Mouse (Mus musculus) R1 (cell line): ENCODE measurements around the gene Lpar2.

Experiments used
- DNase-seq: peaks from one replicate; pipeline ENCODE4 v3.0.0-alpha.2; 2018; ENCODE audit warnings: low read depth, low spot score

Lpar2 gene

DNA sequence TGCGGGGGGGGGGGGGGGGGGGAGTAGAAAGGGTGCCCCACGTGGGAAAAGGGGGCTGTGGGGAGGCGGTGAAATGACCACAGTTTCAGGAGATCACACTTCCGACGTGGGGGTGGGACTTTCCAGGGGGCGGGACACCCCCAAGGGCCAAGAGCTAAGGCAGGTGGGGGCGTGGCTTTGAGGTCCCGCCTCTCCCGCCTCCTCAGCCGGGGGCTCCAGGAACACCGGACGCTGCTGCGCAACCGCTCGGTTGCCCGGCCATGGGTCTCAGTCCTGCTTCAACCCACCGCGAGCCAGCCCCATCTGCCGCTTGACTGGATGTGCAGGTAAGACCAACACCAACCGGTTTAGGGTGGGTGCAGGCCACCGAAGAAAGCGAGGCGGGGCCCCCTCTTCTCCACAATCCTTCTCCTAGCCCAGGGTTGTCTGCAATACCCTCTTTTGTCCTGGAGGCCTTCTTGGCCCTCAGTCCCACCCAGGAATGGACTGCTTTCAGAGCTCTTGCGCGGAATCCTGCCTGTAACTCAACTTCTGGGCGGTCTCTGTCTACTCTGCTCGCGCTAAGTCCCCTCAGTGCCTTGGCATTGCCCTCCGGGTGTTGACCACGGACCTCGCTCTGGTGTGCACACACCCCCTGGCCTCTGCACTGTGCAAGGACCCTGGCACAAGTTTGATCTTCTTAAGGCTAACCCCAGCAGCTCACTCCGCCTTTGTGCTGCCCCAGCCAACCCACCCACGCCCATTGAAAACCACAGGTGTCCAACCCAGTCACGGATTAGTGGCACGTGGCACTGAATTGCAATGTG is at the start of gene Lpar2:
Gene Lpar2, plus strand, starts transcription at position 44 of the 806 bp plus-strand sequence.
- DNase-seq: peak; percentile 85

DNA sequence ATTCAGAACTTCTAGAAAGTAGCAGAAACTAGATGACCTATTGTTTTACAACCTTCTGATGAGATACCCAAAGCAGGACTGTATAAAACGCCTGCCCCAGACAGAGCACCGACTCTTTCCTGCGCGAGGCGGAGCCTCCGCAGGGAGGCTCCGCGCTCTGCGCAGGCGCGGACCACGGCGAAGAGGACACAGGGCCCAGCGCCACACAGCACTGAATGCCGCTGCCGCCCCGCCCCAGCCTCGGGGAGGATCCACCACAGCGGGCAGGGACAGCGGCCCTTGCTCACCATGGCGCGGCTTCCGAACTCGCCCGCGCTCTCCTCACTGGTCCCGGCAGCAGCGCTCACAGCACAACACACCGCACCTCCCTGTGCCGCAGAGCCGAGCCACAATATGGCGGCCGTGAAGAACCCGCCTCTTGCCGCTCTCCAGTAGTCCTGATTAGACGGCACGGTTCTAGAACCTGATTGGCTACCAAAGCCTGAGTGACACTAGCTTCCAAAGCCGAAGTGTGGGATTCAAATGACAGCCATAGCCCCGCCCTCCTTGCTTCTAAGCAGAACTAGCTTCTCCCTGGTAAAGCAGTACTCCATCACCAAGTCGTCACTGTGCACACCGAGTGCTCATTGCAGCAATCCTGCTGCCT is 47.6 kb upstream of the Lpar2 start, which contains the start of gene Gm20422:
Gene Gm20422, minus strand, starts transcription at position 384 of the 646 bp plus-strand sequence.
- peak; percentile 100 for DNase-seq

DNA sequence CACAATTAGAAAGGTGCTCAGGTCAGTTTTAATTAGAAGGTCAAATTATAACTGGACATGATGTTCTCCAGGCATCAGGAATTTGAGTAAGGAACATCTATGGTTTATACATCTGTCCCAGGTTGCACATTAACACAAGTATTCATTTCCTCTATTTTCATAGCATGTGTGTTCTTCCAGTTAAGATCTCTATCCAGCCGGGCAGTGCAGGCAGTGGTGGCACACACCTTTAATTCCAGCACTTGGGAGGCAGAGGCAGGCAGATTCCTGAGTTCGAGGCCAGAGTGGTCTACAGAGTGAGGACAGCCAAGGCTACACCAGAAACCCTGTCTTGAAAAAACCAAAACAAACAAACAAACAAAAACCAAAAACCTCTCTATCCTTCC is 47.1 kb upstream of the Lpar2 start:
- DNase-seq: no peak

- peak; percentile 80 for DNase-seq
Measured at GRCm38 (mm10) chr8:69777111-69777510, 45.1 kb upstream of the Lpar2 start.

GRCm38 (mm10) chr8:69789105-69789504 is 33.1 kb upstream of the Lpar2 start:
- DNase-seq: no peak

DNA sequence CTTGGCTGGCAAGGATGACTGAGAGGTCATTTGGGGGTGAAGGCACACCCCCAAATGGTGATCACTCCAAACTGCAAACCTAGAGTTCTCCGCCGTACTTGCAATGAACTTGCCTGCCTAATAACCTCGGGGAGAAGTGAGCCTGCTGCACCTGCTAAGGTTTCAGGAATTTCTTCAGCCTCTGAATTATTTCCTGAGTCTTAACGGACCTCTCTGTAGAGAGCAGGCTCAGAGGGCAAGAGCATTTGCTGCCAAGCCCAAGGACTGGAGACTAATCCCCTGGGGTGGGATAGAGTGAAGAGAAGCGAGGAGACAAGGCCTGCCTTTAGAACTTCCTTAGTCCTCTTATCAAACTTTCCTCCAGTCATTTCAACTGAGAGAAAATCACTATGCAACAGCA is 32.5 kb upstream of the Lpar2 start:
- peak; percentile 19 for DNase-seq

- DNase-seq: no peak
Measured at GRCm38 (mm10) chr8:69790364-69790763, 31.9 kb upstream of the Lpar2 start.

DNA sequence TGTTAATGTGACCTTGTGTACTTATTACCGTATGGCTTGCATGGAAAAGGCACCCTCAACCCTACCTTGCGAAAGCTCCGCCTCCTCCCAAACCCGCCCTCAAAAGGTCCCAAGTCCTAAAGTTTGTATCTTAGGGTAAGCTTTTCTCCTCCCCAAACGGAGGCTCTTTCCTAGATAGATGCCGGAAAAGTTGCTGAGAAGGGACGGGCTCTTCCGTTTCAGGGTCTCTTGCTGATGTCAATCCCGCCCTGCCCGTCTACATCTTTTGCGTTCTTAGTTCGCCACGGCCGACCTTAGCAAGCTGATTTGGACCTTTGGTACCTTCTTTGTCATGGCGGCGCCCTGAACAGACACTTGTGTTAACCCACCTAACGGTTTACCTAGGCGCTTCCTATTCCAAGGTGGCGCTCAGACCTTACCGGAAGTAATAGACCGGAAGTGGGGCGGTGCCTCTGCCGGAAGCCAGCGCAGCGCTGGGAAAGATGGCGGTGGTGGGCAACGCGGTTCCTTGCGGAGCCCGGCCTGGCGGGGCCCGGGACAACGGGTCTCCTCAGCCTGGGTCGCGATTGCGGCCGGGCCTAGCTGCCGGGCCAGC is 31.4 kb upstream of the Lpar2 start, which contains the start of the genes Atp13a1 and Zfp866:
Gene Atp13a1, plus strand, starts transcription at position 391 of the 595 bp plus-strand sequence.
Gene Zfp866, minus strand, starts transcription at position 406 of the 595 bp plus-strand sequence.
- DNase-seq: peak; percentile 97

- peak; percentile 69 for DNase-seq
Measured at GRCm38 (mm10) chr8:69791415-69792068, 30.7 kb upstream of the Lpar2 start.

DNA sequence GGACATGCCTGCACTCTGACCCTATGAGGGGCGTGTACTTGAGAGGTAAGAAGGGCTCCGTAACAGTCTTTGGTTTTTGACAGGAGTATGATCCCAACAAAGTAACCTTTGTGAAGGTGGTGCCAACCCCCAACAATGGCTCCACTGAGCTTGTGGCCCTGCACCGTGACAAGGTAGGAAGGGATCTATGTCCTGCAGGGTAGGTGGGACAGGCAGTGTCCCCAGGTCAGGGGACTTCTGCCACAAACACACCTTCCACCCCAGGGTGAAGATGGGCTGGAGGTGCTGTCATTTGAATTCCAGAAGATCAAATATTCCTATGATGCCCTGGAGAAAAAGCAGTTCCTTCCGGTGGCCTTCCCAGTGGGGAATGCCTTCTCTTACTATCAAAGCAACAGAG is 28.6 kb upstream of the Lpar2 start:
- no peak for DNase-seq

DNA sequence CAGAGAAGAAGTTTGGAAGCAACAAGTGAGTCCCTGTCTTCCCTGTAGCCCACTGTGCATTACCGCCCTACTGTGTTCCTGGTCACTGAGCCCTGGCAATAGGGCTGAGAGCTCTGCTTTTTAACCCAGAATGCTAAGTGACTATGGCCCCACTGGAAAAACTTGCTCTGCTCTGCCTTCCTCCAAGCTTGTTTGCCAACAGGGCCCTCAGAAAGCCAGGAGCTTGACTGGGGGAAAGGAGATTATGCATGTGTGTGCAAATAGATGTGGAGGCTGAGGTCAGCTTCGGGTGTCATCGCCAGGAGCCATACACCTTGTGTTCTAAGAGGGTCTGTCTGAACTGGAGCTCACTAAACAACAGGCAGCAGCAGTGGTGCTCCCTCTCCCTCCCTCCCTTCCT is 28.1 kb upstream of the Lpar2 start:
- no peak for DNase-seq

DNA sequence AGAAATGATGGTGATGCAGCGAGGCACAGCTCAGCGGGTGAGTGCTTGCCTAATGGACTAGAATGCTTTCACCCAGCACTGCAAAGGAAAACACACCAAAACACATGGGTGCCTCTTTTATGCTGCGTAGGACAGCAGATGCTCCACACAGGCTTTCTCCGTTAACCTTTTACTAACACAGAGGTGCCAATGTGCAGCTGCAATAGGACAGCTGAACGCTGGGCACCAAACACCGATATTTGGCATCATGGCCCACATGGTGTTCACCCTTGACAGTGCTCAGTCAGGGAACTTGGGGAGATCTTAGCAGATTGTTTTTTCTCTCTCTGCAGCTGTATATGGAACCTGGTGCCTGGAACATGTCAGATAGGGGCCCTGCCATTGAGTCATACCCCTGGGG is 27.3 kb upstream of the Lpar2 start:
- DNase-seq: no peak

GRCm38 (mm10) chr8:69796721-69797345 is 25.4 kb upstream of the Lpar2 start:
- no peak for DNase-seq

DNA sequence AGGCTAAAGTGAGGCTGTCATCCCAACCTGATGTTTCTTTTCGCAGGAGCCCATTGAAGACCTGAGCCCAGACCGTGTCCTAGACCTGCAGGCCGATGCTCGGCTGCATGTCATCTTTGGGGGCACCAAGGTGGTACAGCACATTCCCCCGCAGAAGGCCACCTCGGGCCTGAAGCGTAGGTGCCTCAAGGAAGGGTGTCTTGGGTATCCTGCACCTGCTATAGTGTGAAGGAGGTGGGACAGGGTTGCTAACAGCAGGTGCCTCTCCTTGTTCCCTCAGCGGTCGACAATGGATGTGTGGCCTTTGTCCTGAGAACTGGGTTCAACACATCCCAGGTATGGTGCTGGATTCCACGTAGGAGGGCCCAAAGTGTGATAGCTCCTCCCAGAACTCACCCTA is 24.6 kb upstream of the Lpar2 start:
- no peak for DNase-seq

DNA sequence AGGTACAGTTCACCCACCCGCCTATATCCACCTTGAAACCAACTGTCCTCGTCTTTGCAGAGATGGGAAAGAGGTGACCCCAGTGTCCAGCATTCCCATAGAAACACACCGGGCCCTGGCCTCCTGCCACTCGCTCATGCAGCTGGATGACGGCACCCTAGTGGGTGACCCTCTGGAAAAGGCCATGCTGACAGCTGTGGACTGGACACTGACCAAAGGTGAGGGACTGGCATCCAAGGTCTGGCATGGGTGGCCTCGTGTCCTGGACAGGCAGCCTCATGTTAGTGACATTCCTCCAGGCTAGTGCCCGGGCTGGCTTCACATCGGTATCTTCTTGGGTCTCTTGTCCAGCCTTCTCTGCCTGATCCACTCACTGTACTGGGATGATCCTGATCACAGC is 23.0 kb upstream of the Lpar2 start:
- no peak for DNase-seq

DNA sequence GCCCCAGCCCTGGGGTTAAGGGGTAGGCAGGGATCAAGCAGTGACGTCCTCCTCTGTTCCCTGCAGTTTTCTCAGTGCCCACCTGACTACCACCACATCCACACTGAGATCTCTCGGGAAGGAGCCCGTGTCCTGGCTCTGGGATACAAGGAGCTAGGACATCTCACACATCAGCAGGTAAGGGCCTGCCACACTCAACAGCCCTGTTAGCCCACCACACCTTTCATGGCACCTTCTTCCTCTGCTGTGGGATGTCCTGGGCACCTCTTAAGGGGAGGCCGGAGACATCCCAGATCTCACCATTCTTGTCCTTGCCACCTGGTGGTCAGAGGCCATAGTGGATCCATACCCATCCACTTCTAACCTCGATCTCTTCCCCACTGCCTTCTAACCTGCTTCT is 22.3 kb upstream of the Lpar2 start:
- DNase-seq: no peak

- DNase-seq: no peak
Measured at GRCm38 (mm10) chr8:69801796-69802195, 20.4 kb upstream of the Lpar2 start.

DNA sequence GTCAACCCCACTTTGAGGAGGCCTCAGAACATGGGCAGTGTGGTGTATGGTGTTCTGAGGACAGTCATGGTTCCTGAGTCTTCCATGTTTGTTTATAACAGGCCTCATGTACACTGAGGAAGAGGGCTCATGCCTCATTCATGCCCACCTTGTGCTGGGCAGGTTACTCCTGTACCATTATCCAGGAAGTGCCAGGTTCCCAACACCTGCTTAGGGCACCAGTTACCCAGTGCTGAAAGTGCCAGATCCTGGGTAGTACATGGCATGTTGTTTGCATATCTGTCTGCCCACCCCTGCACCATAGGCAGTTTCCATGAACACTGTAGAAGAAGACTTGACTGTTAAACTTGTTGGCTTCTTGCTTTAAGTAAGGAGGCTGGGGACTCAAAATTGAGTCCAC is 20.0 kb upstream of the Lpar2 start:
- DNase-seq: no peak

DNA sequence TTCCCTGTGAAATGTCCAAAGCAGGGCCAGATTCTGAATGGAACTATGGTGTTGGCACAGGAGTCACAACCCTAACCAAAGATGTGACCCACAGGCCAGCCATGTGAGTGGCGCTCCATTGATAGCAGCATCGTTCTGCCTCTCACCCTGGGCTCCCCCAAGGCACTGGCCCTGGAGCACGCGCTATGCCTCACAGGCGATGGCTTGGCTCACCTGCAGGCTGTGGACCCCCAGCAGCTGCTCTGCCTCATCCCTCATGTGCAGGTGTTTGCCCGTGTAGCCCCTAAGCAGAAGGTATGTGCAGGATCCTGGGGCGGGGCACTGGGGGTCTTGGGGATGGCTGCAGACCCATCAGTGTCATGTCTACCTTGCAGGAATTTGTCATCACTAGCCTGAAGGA is 18.9 kb upstream of the Lpar2 start:
- no peak for DNase-seq

- DNase-seq: no peak
Measured at GRCm38 (mm10) chr8:69804537-69804936, 17.7 kb upstream of the Lpar2 start.

DNA sequence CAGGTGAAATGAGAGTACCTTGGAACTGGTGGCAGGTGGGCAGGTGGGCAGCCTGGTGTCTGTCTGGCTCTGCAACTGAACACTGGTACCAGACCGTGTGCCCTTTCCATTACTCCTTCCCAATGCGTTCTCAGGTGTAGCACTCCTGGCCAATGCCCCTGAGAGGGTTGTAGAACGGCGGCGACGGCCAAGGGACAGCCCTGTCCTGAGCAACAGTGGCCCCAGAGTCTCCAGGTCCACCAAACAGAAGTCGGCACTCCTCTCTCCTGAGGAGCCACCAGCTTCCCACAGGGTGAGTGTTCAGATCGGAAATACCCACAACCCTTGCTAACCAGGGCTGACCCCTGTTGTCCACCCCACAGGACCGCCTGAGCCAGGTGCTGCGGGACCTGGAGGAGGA is 17.1 kb upstream of the Lpar2 start:
- no peak for DNase-seq

DNA sequence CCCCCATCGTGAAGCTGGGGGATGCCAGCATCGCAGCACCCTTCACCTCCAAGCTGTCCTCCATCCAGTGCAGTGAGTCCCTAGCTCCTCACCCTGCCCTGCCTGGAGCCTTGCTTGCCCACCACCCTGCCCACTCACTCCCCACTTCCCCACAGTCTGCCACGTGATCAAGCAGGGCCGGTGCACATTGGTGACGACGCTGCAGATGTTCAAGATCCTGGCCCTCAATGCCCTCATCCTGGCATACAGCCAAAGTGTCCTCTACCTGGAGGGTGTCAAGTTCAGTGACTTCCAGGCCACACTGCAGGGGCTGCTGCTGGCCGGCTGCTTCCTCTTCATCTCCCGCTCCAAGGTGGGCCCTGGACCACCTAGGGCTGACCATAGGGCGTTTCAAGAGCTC is 16.7 kb upstream of the Lpar2 start:
- DNase-seq: no peak
